Mouse (Mus musculus): Measurements from ENCODE around the gene Kcnmb1. TPM values are rescaled to one million over a fixed set of nuclear protein-coding genes. Genes with fewer than 3 reads are reported as not detected.

Gene Kcnmb1
- polyA plus RNA-seq, 1 experiment from 2014 or later = 0.20 TPM

DNA sequence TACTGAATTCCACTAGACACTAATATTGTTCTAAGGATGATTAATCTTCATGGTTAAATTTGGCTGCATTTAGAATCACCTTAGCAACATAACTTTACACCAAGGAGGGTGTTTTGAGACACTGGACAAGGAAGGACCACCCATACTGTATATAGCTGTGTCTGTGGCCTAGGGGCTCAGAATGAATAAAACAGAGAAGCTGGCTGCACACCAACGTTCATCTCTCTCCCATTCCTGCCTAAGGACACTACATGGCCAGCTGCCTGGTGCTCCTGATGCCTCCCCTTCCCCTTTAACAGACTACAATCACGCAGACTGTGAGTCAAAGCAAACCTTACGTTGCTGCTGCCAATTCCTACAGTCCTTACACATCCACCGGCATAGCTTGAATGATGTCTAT, 6.8 kb upstream of the Kcnmb1 start:
- H3K36me3 ChIP-seq (ENCODE audit: control insufficient read depth, insufficient read depth, low read length) = no peaks in the 10 kb centered on the region
- H3K4me3 ChIP-seq (ENCODE audit: low read depth, low read length) = no peak overlapping the region
- no peaks in the 10 kb centered on the region for H3K27me3 ChIP-seq (ENCODE audit: control insufficient read depth, insufficient read depth, low read length)
- H3K27ac ChIP-seq (ENCODE audit: low read depth, low read length) = no peak overlapping the region
- H3K9ac ChIP-seq (ENCODE audit: low read depth, low read length) = no peak overlapping the region
- no peaks in the 10 kb centered on the region for H3K4me1 ChIP-seq (replicated peaks; ENCODE audit: control insufficient read depth, insufficient read depth, low read length)
- ATAC-seq (ENCODE audit: low FRiP score) = no peak
- WGBS = 85% methylated on average over 4 of the region's 4 CpGs
- H3K4me2 ChIP-seq (replicated peaks; ENCODE audit: low read depth, low read length) = no peak overlapping the region
- no peak for DNase-seq (ENCODE audit: low spot score)
- H3K9me3 ChIP-seq (ENCODE audit: control insufficient read depth, low read length) = no peaks in the 10 kb centered on the region

DNA sequence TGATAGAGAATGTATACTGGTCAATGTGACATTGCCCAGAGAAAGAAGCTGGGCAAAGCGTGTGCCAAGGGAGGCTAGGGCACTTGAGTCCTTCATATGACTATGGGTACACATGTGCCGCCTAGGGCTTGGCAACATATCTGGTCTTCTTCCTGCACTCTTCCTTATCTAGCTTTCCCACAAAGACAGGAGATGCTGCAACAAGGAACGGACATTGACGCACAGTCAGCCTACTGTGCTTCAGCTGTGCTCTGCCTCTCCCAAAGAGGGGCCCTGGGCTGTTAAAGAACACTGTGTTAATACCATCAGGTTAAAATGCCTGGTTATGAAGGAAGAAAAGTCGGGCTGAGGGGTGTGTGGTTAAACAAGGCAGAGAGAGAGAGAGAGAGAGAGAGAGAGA, 6.2 kb upstream of the Kcnmb1 start:
- Histone ChIP-seq H3K9me3 (ENCODE audit: control insufficient read depth, low read length) (no peaks in the 10 kb centered on the region), H3K4me1 (replicated peaks; ENCODE audit: control insufficient read depth, insufficient read depth, low read length) (no peaks in the 10 kb centered on the region), H3K27ac (ENCODE audit: low read depth, low read length) (no peak overlapping the region), H3K27me3 (ENCODE audit: control insufficient read depth, insufficient read depth, low read length) (no peaks in the 10 kb centered on the region), H3K4me2 (replicated peaks; ENCODE audit: low read depth, low read length) (no peak overlapping the region), H3K36me3 (ENCODE audit: control insufficient read depth, insufficient read depth, low read length) (no peaks in the 10 kb centered on the region), H3K4me3 (ENCODE audit: low read depth, low read length) (no peak overlapping the region), H3K9ac (ENCODE audit: low read depth, low read length) (no peak overlapping the region)
- WGBS = 87% methylated on average over 5 of the region's 5 CpGs
- ATAC-seq (ENCODE audit: low FRiP score) (no peak), DNase-seq (ENCODE audit: low spot score) (no peak)

DNA sequence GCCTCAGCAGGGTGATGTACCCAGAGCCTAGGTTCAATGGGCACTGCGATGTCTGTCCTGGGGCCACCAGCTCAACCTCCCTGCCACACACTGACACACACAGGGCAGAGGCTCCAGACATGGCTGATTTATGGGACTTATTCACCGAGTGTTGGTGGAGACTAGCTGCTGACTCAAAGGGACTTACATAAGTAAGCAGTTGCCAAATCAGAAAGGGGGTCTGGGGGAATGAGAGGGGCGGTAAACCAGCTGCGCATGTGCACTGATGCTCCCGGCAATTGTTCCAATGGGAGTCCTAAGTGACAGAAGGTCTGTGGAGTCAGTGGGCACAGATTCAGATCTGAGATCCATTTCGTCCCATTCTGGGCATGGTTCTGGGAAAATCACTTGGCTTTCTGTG, 5.2 kb upstream of the Kcnmb1 start:
- H3K4me1 ChIP-seq (replicated peaks; ENCODE audit: control insufficient read depth, insufficient read depth, low read length) = no peaks in the 10 kb centered on the region
- DNase-seq (ENCODE audit: low spot score) = no peak
- 83% methylated on average over 6 of the region's 6 CpGs for WGBS

DNA sequence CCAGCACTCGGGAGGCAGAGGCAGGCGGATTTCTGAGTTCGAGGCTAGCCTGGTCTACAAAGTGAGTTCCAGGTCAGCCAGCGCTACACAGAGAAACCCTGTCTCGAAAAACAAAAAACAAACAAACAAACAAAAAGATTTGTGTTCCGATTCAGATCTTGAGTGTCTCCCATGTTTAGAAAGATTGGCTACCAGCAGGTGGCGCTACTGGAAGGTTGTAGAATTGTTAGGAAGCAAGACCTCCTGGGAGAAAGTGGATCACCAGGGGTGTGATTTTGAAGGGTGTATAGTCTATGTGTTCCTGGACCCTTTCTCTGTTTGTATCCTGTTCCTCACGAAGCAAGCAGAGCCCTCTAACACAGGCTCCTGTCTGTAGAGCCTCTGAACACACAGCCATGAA, 4.1 kb upstream of the Kcnmb1 start:
- Histone ChIP-seq H3K4me2 (replicated peaks; ENCODE audit: low read depth, low read length) (no peak overlapping the region), H3K4me1 (replicated peaks; ENCODE audit: control insufficient read depth, insufficient read depth, low read length) (no peaks in the 10 kb centered on the region), H3K27me3 (ENCODE audit: control insufficient read depth, insufficient read depth, low read length) (no peaks in the 10 kb centered on the region), H3K36me3 (ENCODE audit: control insufficient read depth, insufficient read depth, low read length) (no peaks in the 10 kb centered on the region), H3K27ac (ENCODE audit: low read depth, low read length) (no peak overlapping the region), H3K4me3 (ENCODE audit: low read depth, low read length) (no peak overlapping the region), H3K9me3 (ENCODE audit: control insufficient read depth, low read length) (no peaks in the 10 kb centered on the region), H3K9ac (ENCODE audit: low read depth, low read length) (no peak overlapping the region)
- DNase-seq (ENCODE audit: low spot score) (peak; percentile 56), ATAC-seq (ENCODE audit: low FRiP score) (no peak)
- WGBS = 81% methylated on average over 8 of the region's 8 CpGs

More for the DNA sequence above, 5.2 kb upstream of the Kcnmb1 start:
- Histone ChIP-seq H3K36me3 (ENCODE audit: control insufficient read depth, insufficient read depth, low read length) (no peaks in the 10 kb centered on the region), H3K4me2 (replicated peaks; ENCODE audit: low read depth, low read length) (no peak overlapping the region), H3K9me3 (ENCODE audit: control insufficient read depth, low read length) (no peaks in the 10 kb centered on the region), H3K27ac (ENCODE audit: low read depth, low read length) (no peak overlapping the region), H3K9ac (ENCODE audit: low read depth, low read length) (no peak overlapping the region), H3K27me3 (ENCODE audit: control insufficient read depth, insufficient read depth, low read length) (no peaks in the 10 kb centered on the region), H3K4me3 (ENCODE audit: low read depth, low read length) (no peak overlapping the region)
- ATAC-seq (ENCODE audit: low FRiP score) = no peak

DNA sequence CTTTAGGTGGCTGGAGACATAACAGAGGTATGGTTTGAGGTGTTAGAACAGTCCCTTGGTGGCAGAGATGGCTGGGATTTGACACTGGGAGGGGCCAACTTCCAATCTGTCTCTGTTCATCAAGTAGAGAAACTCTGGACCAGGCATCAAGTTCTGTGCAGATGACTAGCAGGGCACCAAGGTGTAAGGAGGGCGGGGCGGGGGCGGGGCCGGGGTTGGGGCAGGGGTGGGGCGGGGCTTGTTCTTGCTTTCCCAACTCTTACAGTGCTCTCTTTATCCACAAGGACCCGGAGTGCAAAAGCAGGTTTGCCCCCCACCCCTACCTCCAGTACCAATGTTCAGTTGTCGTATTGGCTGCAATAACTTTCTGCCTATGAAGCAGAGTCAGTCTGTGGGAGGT, 635 bp upstream of the Kcnmb1 start:
- no peak overlapping the region for H3K4me3 ChIP-seq (ENCODE audit: low read depth, low read length)
- no peak overlapping the region for H3K9ac ChIP-seq (ENCODE audit: low read depth, low read length)
- H3K27ac ChIP-seq (ENCODE audit: low read depth, low read length) = no peak overlapping the region
- H3K9me3 ChIP-seq (ENCODE audit: control insufficient read depth, low read length) = no peaks in the 10 kb centered on the region
- H3K4me1 ChIP-seq (replicated peaks; ENCODE audit: control insufficient read depth, insufficient read depth, low read length) = no peaks in the 10 kb centered on the region
- no peaks in the 10 kb centered on the region for H3K27me3 ChIP-seq (ENCODE audit: control insufficient read depth, insufficient read depth, low read length)
- no peaks in the 10 kb centered on the region for H3K36me3 ChIP-seq (ENCODE audit: control insufficient read depth, insufficient read depth, low read length)
- no peak overlapping the region for H3K4me2 ChIP-seq (replicated peaks; ENCODE audit: low read depth, low read length)
- 41% methylated on average over 7 of the region's 7 CpGs for WGBS
- DNase-seq (ENCODE audit: low spot score) (no peak), ATAC-seq (ENCODE audit: low FRiP score) (no peak)

DNA sequence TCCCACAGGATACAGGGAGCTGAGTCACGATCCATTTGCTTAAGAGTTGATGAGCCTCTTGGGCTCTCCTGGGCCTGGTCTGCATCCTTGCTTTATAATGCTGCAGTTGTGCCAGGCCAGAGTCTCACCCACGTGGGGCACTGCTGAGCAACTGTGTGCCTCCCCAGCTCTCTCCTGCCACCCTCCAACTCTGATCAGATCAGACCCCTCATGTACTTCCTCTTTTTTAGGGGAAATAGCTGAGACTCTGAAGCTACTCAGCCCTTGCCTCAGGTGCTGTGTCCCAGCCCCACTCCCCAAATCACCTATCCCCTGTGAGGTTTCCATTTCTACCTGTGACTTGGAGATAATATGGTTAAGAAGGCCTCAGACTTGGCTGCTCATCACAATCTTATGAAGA, 2.6 kb downstream of the Kcnmb1 start:
- ATAC-seq (ENCODE audit: low FRiP score) = no peak
- Histone ChIP-seq H3K36me3 (ENCODE audit: control insufficient read depth, insufficient read depth, low read length) (no peaks in the 10 kb centered on the region), H3K9ac (ENCODE audit: low read depth, low read length) (no peak overlapping the region), H3K9me3 (ENCODE audit: control insufficient read depth, low read length) (no peaks in the 10 kb centered on the region), H3K4me2 (replicated peaks; ENCODE audit: low read depth, low read length) (no peak overlapping the region), H3K4me3 (ENCODE audit: low read depth, low read length) (no peak overlapping the region), H3K27me3 (ENCODE audit: control insufficient read depth, insufficient read depth, low read length) (no peaks in the 10 kb centered on the region), H3K27ac (ENCODE audit: low read depth, low read length) (no peak overlapping the region), H3K4me1 (replicated peaks; ENCODE audit: control insufficient read depth, insufficient read depth, low read length) (no peaks in the 10 kb centered on the region)
- WGBS = 71% methylated on average over 2 of the region's 2 CpGs
- no peak for DNase-seq (ENCODE audit: low spot score)

DNA sequence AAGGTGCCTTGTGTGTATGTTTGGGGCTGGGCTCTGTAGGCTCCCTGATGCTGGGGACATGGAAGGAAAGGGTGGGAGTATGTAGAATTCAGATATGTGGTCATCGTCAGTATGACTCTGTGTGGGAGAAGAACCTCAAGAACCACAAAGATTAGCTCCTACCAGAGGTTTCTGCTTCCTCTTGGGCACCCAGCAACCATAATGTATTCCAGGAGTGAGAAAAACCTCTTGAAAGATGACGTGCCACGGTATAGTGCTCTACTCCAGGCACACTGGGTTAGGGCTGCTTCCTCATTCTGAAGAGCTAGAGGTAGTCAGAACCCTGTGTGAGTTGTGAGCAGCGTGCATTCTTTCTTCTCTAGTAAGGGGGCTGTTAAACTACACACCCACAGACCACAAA, 4.9 kb downstream of the Kcnmb1 start:
- ATAC-seq (ENCODE audit: low FRiP score) = no peak
- WGBS = 88% methylated on average over 4 of the region's 4 CpGs
- H3K9ac ChIP-seq (ENCODE audit: low read depth, low read length) = no peak overlapping the region
- no peak overlapping the region for H3K27ac ChIP-seq (ENCODE audit: low read depth, low read length)
- no peak overlapping the region for H3K4me2 ChIP-seq (replicated peaks; ENCODE audit: low read depth, low read length)
- no peaks in the 10 kb centered on the region for H3K36me3 ChIP-seq (ENCODE audit: control insufficient read depth, insufficient read depth, low read length)
- H3K4me3 ChIP-seq (ENCODE audit: low read depth, low read length) = no peak overlapping the region
- H3K9me3 ChIP-seq (ENCODE audit: control insufficient read depth, low read length) = no peaks in the 10 kb centered on the region
- no peaks in the 10 kb centered on the region for H3K4me1 ChIP-seq (replicated peaks; ENCODE audit: control insufficient read depth, insufficient read depth, low read length)
- DNase-seq (ENCODE audit: low spot score) = no peak
- H3K27me3 ChIP-seq (ENCODE audit: control insufficient read depth, insufficient read depth, low read length) = no peaks in the 10 kb centered on the region

DNA sequence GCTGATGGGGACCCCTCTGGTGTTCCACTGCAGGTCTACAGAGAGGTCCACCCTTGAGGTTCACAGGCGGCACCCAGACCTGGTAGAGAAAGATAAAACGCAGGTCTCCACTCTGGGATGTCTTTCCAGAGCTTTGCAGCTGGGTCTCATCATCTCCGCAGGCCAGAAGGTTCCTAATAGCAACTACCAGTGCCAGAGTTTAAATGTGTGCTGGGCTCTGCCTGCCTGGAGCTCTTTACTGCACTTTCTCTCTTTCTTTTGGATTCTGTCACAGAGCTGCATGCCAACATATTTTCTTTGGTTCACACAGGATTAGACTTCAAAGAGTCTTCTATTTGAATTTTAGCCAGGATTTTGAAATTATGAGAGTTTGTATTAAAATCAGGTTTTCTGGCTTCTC, 6.4 kb downstream of the Kcnmb1 start:
- no peak overlapping the region for H3K4me2 ChIP-seq (replicated peaks; ENCODE audit: low read depth, low read length)
- no peaks in the 10 kb centered on the region for H3K27me3 ChIP-seq (ENCODE audit: control insufficient read depth, insufficient read depth, low read length)
- no peak overlapping the region for H3K4me3 ChIP-seq (ENCODE audit: low read depth, low read length)
- H3K27ac ChIP-seq (ENCODE audit: low read depth, low read length) = no peak overlapping the region
- no peak for ATAC-seq (ENCODE audit: low FRiP score)
- no peak for DNase-seq (ENCODE audit: low spot score)
- H3K4me1 ChIP-seq (replicated peaks; ENCODE audit: control insufficient read depth, insufficient read depth, low read length) = no peaks in the 10 kb centered on the region
- H3K9me3 ChIP-seq (ENCODE audit: control insufficient read depth, low read length) = no peaks in the 10 kb centered on the region
- no peak overlapping the region for H3K9ac ChIP-seq (ENCODE audit: low read depth, low read length)
- H3K36me3 ChIP-seq (ENCODE audit: control insufficient read depth, insufficient read depth, low read length) = no peaks in the 10 kb centered on the region
- 81% methylated on average over 3 of the region's 3 CpGs for WGBS

DNA sequence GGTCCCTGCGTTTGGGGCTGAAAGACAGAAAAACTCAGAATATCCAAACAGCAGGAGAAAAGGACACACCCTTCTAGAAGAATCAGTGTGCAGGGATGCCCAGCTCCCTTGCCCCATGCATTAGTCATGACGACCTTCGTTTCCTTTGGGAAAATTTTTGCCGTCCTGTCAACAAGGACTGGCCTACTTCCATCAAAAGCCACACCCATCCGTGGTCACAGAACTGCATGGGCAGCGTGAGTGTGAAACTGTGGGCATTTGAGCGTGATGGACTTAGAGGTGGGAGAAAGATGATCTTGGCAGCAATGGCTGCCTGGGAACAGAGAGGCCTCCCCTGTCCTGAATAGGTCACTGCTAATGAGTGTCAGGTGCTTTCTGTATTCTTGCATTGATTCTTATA, 9.3 kb downstream of the Kcnmb1 start:
- ATAC-seq (ENCODE audit: low FRiP score) = no peak
- WGBS = 86% methylated on average over 7 of the region's 7 CpGs
- no peak for DNase-seq (ENCODE audit: low spot score)
- no peaks in the 10 kb centered on the region for H3K4me1 ChIP-seq (replicated peaks; ENCODE audit: control insufficient read depth, insufficient read depth, low read length)
- no peaks in the 10 kb centered on the region for H3K9me3 ChIP-seq (ENCODE audit: control insufficient read depth, low read length)
- no peaks in the 10 kb centered on the region for H3K36me3 ChIP-seq (ENCODE audit: control insufficient read depth, insufficient read depth, low read length)
- no peak overlapping the region for H3K4me3 ChIP-seq (ENCODE audit: low read depth, low read length)
- no peak overlapping the region for H3K27ac ChIP-seq (ENCODE audit: low read depth, low read length)
- H3K9ac ChIP-seq (ENCODE audit: low read depth, low read length) = no peak overlapping the region
- H3K27me3 ChIP-seq (ENCODE audit: control insufficient read depth, insufficient read depth, low read length) = no peaks in the 10 kb centered on the region
- no peak overlapping the region for H3K4me2 ChIP-seq (replicated peaks; ENCODE audit: low read depth, low read length)

Measured in hindbrain, embryonic 11.5 days (tissue).